Mouse (Mus musculus): ENCODE results near the gene Ptprn. TPM values are rescaled to one million over a fixed set of nuclear protein-coding genes. Genes with fewer than 3 reads are reported as not detected.

The Ptprn gene
- 0.20 and 0.35 TPM in 2 replicates for polyA plus RNA-seq (2012)

GRCm38 (mm10) chr1:75264091-75264880, at the start of gene Ptprn:
Ptprn (minus strand) TSS chr1:75264502.

GRCm38 (mm10) chr1:75278228-75278627, 13.9 kb upstream of the Ptprn start, which contains the start of gene Resp18:
Resp18 (minus strand) TSS chr1:75278415.

GRCm38 (mm10) chr1:75236117-75237050, 27.9 kb downstream of the Ptprn start, which contains the start of gene Dnajb2:
Dnajb2 (plus strand) TSS chr1:75236406.

GRCm38 (mm10) chr1:75231664-75232152, 32.6 kb downstream of the Ptprn start, which contains the start of gene A630095N17Rik:
A630095N17Rik (minus strand) TSS chr1:75232102.

GRCm38 (mm10) chr1:75219531-75219930, 44.8 kb downstream of the Ptprn start, which contains the start of gene Tuba4a:
Tuba4a (minus strand) TSS chr1:75219865.

GRCm38 (mm10) chr1:75210136-75211087, 53.9 kb downstream of the Ptprn start, which contains the start of the genes Glb1l and Stk16:
Glb1l (minus strand) TSS chr1:75210813.
Stk16 (plus strand) TSS chr1:75210838.

Other genes starting within 250 kb of the Ptprn start
- 0.23 and 0.86 TPM in 2 replicates for gene Nhej1, start 139.3 kb downstream of the Ptprn start, polyA plus RNA-seq (2012)
- 0.04 and 0.11 TPM in 2 replicates for gene Slc23a3, start 130.6 kb downstream of the Ptprn start, polyA plus RNA-seq (2012)
- gene Cnppd1, start 121.8 kb downstream of the Ptprn start, polyA plus RNA-seq (2012), result 46.0 and 48.0 TPM in 2 replicates
- gene Retreg2, start 121.7 kb downstream of the Ptprn start, polyA plus RNA-seq (2012), result 76.7 and 81.7 TPM in 2 replicates
- 17.3 and 19.8 TPM in 2 replicates for gene Zfand2b, start 95.9 kb downstream of the Ptprn start, polyA plus RNA-seq (2012)
- gene Abcb6, start 84.1 kb downstream of the Ptprn start, polyA plus RNA-seq (2012), result 2.1 and 2.5 TPM in 2 replicates
- gene Ankzf1, start 72.4 kb downstream of the Ptprn start, polyA plus RNA-seq (2012), result 9.1 and 10.4 TPM in 2 replicates
- gene Atg9a, start 72.3 kb downstream of the Ptprn start, polyA plus RNA-seq (2012), result 37.1 and 46.0 TPM in 2 replicates
- gene Glb1l, start 53.7 kb downstream of the Ptprn start, polyA plus RNA-seq (2012), result 1.1 and 1.2 TPM in 2 replicates
- 240 and 305 TPM in 2 replicates for gene Stk16, start 53.7 kb downstream of the Ptprn start, polyA plus RNA-seq (2012)
- 122 and 162 TPM in 2 replicates for gene Tuba4a, start 44.6 kb downstream of the Ptprn start, polyA plus RNA-seq (2012)
- not detected in 2 replicates for gene A630095N17Rik, start 32.4 kb downstream of the Ptprn start, polyA plus RNA-seq (2012)
- gene Dnajb2, start 28.1 kb downstream of the Ptprn start, polyA plus RNA-seq (2012), result 10.7 and 13.4 TPM in 2 replicates
- gene Resp18, start 13.9 kb upstream of the Ptprn start, polyA plus RNA-seq (2012), result not detected in 2 replicates
- 67.1 and 68.5 TPM in 2 replicates for gene Dnpep, start 53.5 kb upstream of the Ptprn start, polyA plus RNA-seq (2012)
- gene Des, start 95.8 kb upstream of the Ptprn start, polyA plus RNA-seq (2012), result 0.02 and 0.07 TPM in 2 replicates
- gene Speg, start 110.8 kb upstream of the Ptprn start, polyA plus RNA-seq (2012), result 0.53 and 1.1 TPM in 2 replicates
- 195 and 229 TPM in 2 replicates for gene Gmppa, start 171.4 kb upstream of the Ptprn start, polyA plus RNA-seq (2012)
- 0.04 TPM in 1 of 2 replicates, not detected in the other for gene Asic4, start 185.9 kb upstream of the Ptprn start, polyA plus RNA-seq (2012)
- gene Chpf, start 214.8 kb upstream of the Ptprn start, polyA plus RNA-seq (2012), result 11.5 and 12.8 TPM in 2 replicates
- 0.96 TPM in 2 replicates for gene Tmem198, start 215.0 kb upstream of the Ptprn start, polyA plus RNA-seq (2012)
- 2.0 and 4.2 TPM in 2 replicates for gene Obsl1, start 241.9 kb upstream of the Ptprn start, polyA plus RNA-seq (2012)
- gene Inha, start 242.6 kb upstream of the Ptprn start, polyA plus RNA-seq (2012), result 0.78 and 0.86 TPM in 2 replicates